Mouse (Mus musculus) adrenal gland, postnatal 0 days (tissue): ENCODE data around the gene Pik3r3. TPM values are rescaled to one million over a fixed set of nuclear protein-coding genes. Genes with fewer than 3 reads are reported as not detected.

Source experiments
- polyA plus RNA-seq: library from polyadenylated mRNA; unstranded; fragments of >200 nt; fragmentation: Nextera tagmentation; extraction: Ambion mirVana; gene quantifications from 2 replicates; pipeline ENCODE4 v1.2.1, GENCODE M21; 2015

Gene Pik3r3
- 4.6 and 5.3 TPM in 2 replicates for polyA plus RNA-seq

DNA sequence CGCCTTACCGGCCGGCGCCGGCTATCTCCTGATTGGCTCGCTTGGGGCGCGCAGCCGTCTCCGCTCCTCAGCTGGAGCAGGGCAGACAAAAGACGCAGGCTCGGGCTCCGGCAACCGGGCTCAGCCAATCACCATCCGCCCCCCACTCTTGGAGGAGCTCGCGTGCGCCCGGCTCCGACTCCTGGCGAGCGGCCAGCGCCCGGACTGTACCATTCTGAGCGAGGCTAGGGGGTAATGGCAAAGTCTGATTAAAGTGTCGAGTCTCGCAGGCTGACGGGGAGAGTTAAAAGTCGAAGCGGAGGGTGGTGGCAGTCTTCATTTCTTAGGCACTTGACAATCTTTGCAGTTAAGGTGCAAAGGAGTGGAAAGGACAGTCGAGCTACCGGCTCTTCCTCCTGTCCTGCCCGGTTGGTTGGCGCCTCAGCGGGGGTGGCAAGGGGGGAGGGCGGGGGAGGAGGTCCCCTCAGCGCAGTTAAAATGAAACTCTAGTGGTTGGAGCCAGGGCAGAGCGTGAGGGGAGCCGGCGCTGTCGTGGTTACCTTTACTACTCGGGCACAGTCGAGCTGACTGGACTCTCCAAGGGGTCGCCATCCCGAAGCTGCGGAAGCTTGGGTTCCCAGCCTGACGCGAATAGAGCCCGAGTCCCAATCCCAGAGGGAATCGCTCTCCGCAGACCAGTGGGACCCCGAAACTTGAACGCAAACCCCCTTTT lies at the start of gene Pik3r3:
Pik3r3 (plus strand) TSS at position 479 of the 712 bp plus-strand sequence.

DNA sequence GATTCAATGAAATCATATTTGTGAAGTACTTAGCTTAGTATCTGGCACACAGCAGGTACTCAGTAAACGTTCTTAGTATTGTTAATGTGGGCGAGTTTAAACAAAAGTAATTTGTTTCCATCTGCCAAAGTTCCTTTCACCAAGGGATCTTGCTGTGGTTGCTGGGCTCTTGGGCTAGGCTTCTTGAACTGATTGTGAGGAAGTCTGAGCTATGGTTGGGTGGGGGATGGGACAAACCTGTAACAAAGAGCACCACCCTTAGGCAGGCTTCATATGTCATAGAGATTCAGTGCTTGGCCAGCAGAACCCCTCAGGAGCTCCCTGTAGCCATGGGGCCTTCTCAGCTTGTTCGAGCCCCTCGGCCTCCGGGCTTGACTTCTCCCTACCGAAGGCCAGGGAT lies 48.3 kb upstream of the Pik3r3 start, which contains the start of the genes 1700042G07Rik and Gm49337:
1700042G07Rik (plus strand) TSS at position 301 of the 400 bp plus-strand sequence.
Gm49337 (plus strand) TSS at position 313 of the 400 bp plus-strand sequence.

Other genes starting within 250 kb of the Pik3r3 start
- gene Faah, start 203.7 kb upstream of the Pik3r3 start, polyA plus RNA-seq: 4.6 and 5.6 TPM in 2 replicates
- gene Nsun4, start 167.7 kb upstream of the Pik3r3 start, polyA plus RNA-seq: 11.8 and 22.1 TPM in 2 replicates
- 696 and 1,011 TPM in 2 replicates for gene Uqcrh, start 146.5 kb upstream of the Pik3r3 start, polyA plus RNA-seq
- gene Lrrc41, start 146.3 kb upstream of the Pik3r3 start, polyA plus RNA-seq: 44.3 and 55.9 TPM in 2 replicates
- 4.6 and 9.3 TPM in 2 replicates for gene Rad54l, start 97.9 kb upstream of the Pik3r3 start, polyA plus RNA-seq
- 36.6 and 41.9 TPM in 2 replicates for gene Pomgnt1, start 97.8 kb upstream of the Pik3r3 start, polyA plus RNA-seq
- 0.43 and 0.98 TPM in 2 replicates for gene Lurap1, start 70.3 kb upstream of the Pik3r3 start, polyA plus RNA-seq
- gene Tspan1, start 54.0 kb upstream of the Pik3r3 start, polyA plus RNA-seq: 0.40 and 0.54 TPM in 2 replicates
- not detected in 2 replicates for gene 1700042G07Rik, start 48.2 kb upstream of the Pik3r3 start, polyA plus RNA-seq
- 0.10 TPM in 1 of 2 replicates, not detected in the other for gene Gm49337, start 48.2 kb upstream of the Pik3r3 start, polyA plus RNA-seq
- 11.6 and 12.7 TPM in 2 replicates for gene Mast2, start 242.6 kb downstream of the Pik3r3 start, polyA plus RNA-seq